Mouse (Mus musculus): ENCODE measurements around the gene Serpinf1. TPM values are rescaled to one million over a fixed set of nuclear protein-coding genes. Genes with fewer than 3 reads are reported as not detected.

Serpinf1 gene
- total and polyA plus RNA-seq, 3 experiments = 0.38 TPM; not detected in 2

- no peak for DNase-seq (ENCODE audit: low spot score)
- Histone ChIP-seq H3K9me3 (replicated peaks) (no peaks in the 10 kb centered on the region), H3K27me3 (ENCODE audit: insufficient read depth, low read length) (peaks cover 6% of the 10 kb centered on the region; the same call in 1 of the 2 replicates), H3K36me3 (replicated peaks) (peaks cover 70% of the 10 kb centered on the region), H3K4me1 (ENCODE audit: insufficient read depth, low read depth, low read length) (peaks cover 4% of the 10 kb centered on the region), H3K4me3 (ENCODE audit: low read depth, low read length) (no peak overlapping the region)
- TF ChIP-seq POLR2AphosphoS5 (IDR thresholded peaks at IDR 0.05; ENCODE audit: insufficient replicate concordance, low read depth, low read length) (no peak), TAL1 (conservative IDR thresholded peaks at IDR 0.05; ENCODE audit: low read depth, low read length) (no peak), CTCF (IDR thresholded peaks at IDR 0.05; ENCODE audit: low read depth, low read length) (no peak), GATA1 (IDR thresholded peaks at IDR 0.05; ENCODE audit: borderline replicate concordance, low read length) (no peak), GATA2 (IDR thresholded peaks at IDR 0.05; ENCODE audit: borderline replicate concordance, low read depth, low read length) (no peak)
- no peak for ATAC-seq (ENCODE audit: extremely low read depth, insufficient number of reproducible peaks, low FRiP score, poor library complexity, severe bottlenecking)
These were observed 19.1 kb upstream of the Serpinf1 start for GRCm38 (mm10) chr11:75441601-75442000.

DNA sequence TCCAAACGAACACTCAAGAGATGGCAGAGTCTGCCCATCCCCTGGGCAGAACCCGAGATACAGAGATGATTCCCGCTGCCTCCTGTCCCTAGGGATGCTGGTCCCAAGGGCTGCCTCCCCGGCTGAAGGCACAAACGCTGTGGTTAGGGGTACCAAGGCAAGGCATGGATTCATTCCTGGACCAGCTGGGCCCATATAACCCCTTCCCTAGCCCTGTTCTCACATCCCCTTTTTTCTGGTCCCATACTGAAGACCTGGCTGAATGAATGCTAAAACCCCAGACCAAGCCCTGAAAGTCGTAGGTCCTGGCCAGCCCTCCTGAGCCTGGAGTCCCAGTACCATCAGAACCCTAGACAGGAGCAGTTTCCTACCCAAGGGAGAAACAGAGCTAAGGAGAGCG is 18.5 kb upstream of the Serpinf1 start:
- no peak overlapping the region for H3K4me3 ChIP-seq (ENCODE audit: low read depth, low read length)
- H3K36me3 ChIP-seq (replicated peaks) = peaks cover 64% of the 10 kb centered on the region
- DNase-seq (ENCODE audit: low spot score) = no peak
- peaks cover 10% of the 10 kb centered on the region; the same call in 1 of the 2 replicates for H3K27me3 ChIP-seq (ENCODE audit: insufficient read depth, low read length)
- no peaks in the 10 kb centered on the region for H3K9me3 ChIP-seq (replicated peaks)
- TF ChIP-seq POLR2AphosphoS5 (IDR thresholded peaks at IDR 0.05; ENCODE audit: insufficient replicate concordance, low read depth, low read length) (no peak), GATA2 (IDR thresholded peaks at IDR 0.05; ENCODE audit: borderline replicate concordance, low read depth, low read length) (no peak), GATA1 (IDR thresholded peaks at IDR 0.05; ENCODE audit: borderline replicate concordance, low read length) (no peak), TAL1 (conservative IDR thresholded peaks at IDR 0.05; ENCODE audit: low read depth, low read length) (no peak), CTCF (IDR thresholded peaks at IDR 0.05; ENCODE audit: low read depth, low read length) (no peak)
- ATAC-seq (ENCODE audit: extremely low read depth, insufficient number of reproducible peaks, low FRiP score, poor library complexity, severe bottlenecking) = no peak
- H3K4me1 ChIP-seq (ENCODE audit: insufficient read depth, low read depth, low read length) = peaks cover 4% of the 10 kb centered on the region

GRCm38 (mm10) chr11:75439951-75440350 is 17.4 kb upstream of the Serpinf1 start:
- peaks cover 53% of the 10 kb centered on the region for H3K36me3 ChIP-seq (replicated peaks)
- H3K4me3 ChIP-seq (ENCODE audit: low read depth, low read length) = no peak overlapping the region
- TF ChIP-seq GATA1 (IDR thresholded peaks at IDR 0.05; ENCODE audit: borderline replicate concordance, low read length) (no peak), GATA2 (IDR thresholded peaks at IDR 0.05; ENCODE audit: borderline replicate concordance, low read depth, low read length) (no peak), TAL1 (conservative IDR thresholded peaks at IDR 0.05; ENCODE audit: low read depth, low read length) (no peak), POLR2AphosphoS5 (IDR thresholded peaks at IDR 0.05; ENCODE audit: insufficient replicate concordance, low read depth, low read length) (no peak), CTCF (IDR thresholded peaks at IDR 0.05; ENCODE audit: low read depth, low read length) (no peak)

DNA sequence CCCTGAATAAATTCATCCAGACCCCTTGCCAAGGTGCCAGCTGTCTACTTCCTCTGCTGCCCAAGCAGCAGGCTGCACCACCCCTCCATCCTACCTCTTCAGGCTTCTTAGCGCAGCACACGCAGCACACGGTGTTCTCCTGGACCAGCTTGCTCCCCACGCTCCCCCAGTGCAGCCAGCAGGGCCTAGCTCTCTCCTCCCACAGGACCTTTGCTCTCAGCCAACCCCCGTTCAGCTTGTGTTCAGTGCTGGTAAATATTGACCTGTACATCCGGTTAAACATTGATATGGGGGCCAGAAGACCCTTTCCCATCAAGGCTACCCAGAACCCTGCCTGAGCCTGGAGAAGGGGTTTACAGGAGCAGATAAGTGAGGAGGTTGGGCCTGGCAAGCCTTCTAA is 16.9 kb upstream of the Serpinf1 start, which contains the start of gene Serpinf2:
TSS of gene Serpinf2 (minus strand) at position 229 of the 400 bp plus-strand sequence.
- DNase-seq (ENCODE audit: low spot score) (no peak), ATAC-seq (ENCODE audit: extremely low read depth, insufficient number of reproducible peaks, low FRiP score, poor library complexity, severe bottlenecking) (no peak)
- H3K9me3 ChIP-seq (replicated peaks) = peaks cover 6% of the 10 kb centered on the region
- H3K27me3 ChIP-seq (ENCODE audit: insufficient read depth, low read length) = peaks cover 14% of the 10 kb centered on the region; the same call in 1 of the 2 replicates
- peaks cover 48% of the 10 kb centered on the region for H3K36me3 ChIP-seq (replicated peaks)
- peaks cover 2% of the 10 kb centered on the region; the same call in 1 of the 2 replicates for H3K4me1 ChIP-seq (ENCODE audit: insufficient read depth, low read depth, low read length)
- TF ChIP-seq CTCF (IDR thresholded peaks at IDR 0.05; ENCODE audit: low read depth, low read length) = no peak
- no peak for TF ChIP-seq TAL1 (conservative IDR thresholded peaks at IDR 0.05; ENCODE audit: low read depth, low read length)
- no peak for TF ChIP-seq GATA2 (IDR thresholded peaks at IDR 0.05; ENCODE audit: borderline replicate concordance, low read depth, low read length)
- no peak for TF ChIP-seq POLR2AphosphoS5 (IDR thresholded peaks at IDR 0.05; ENCODE audit: insufficient replicate concordance, low read depth, low read length)
- TF ChIP-seq GATA1 (IDR thresholded peaks at IDR 0.05; ENCODE audit: borderline replicate concordance, low read length) = no peak
- no peak within 1 kb of the TSS for H3K4me3 ChIP-seq (ENCODE audit: low read depth, low read length)

More at GRCm38 (mm10) chr11:75439951-75440350, 17.4 kb upstream of the Serpinf1 start:
- ATAC-seq (ENCODE audit: extremely low read depth, insufficient number of reproducible peaks, low FRiP score, poor library complexity, severe bottlenecking) (no peak), DNase-seq (ENCODE audit: low spot score) (no peak)
- Histone ChIP-seq H3K27me3 (ENCODE audit: insufficient read depth, low read length) (peaks cover 14% of the 10 kb centered on the region; the same call in 1 of the 2 replicates), H3K4me1 (ENCODE audit: insufficient read depth, low read depth, low read length) (peaks cover 2% of the 10 kb centered on the region; the same call in 1 of the 2 replicates), H3K9me3 (replicated peaks) (peaks cover 2% of the 10 kb centered on the region; the same call in 1 of the 2 replicates)

DNA sequence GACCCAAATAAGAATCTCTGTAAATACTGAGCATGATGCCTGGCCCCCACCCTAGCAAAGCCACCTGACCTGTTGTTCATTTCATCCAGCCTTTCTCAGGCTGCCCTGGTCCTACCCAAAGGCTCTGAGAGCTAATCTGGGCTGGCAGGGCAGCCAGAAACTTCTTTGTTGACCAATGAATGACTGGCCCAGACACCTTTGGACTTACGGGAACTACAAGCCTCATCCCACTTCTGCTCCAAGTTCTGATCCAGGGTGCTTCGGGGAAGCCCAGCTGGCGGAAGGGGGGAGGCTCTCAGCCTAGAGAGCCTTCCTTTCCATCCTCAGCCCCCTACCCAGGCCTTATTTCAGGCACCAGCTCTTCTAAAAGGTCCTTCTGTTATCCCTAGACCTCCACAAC is 16.3 kb upstream of the Serpinf1 start:
- ATAC-seq (ENCODE audit: extremely low read depth, insufficient number of reproducible peaks, low FRiP score, poor library complexity, severe bottlenecking) (no peak), DNase-seq (ENCODE audit: low spot score) (no peak)
- Histone ChIP-seq H3K4me3 (ENCODE audit: low read depth, low read length) (no peak overlapping the region), H3K9me3 (replicated peaks) (peaks cover 9% of the 10 kb centered on the region), H3K27me3 (ENCODE audit: insufficient read depth, low read length) (peaks cover 14% of the 10 kb centered on the region; the same call in 1 of the 2 replicates), H3K4me1 (ENCODE audit: insufficient read depth, low read depth, low read length) (peaks cover 2% of the 10 kb centered on the region; the same call in 1 of the 2 replicates), H3K36me3 (replicated peaks) (peaks cover 42% of the 10 kb centered on the region)
- no peak for TF ChIP-seq TAL1 (conservative IDR thresholded peaks at IDR 0.05; ENCODE audit: low read depth, low read length)
- no peak for TF ChIP-seq GATA2 (IDR thresholded peaks at IDR 0.05; ENCODE audit: borderline replicate concordance, low read depth, low read length)
- TF ChIP-seq POLR2AphosphoS5 (IDR thresholded peaks at IDR 0.05; ENCODE audit: insufficient replicate concordance, low read depth, low read length) = no peak
- TF ChIP-seq GATA1 (IDR thresholded peaks at IDR 0.05; ENCODE audit: borderline replicate concordance, low read length) = no peak
- no peak for TF ChIP-seq CTCF (IDR thresholded peaks at IDR 0.05; ENCODE audit: low read depth, low read length)

- TF ChIP-seq TAL1 (conservative IDR thresholded peaks at IDR 0.05; ENCODE audit: low read depth, low read length) = no peak
- no peak overlapping the region for H3K4me3 ChIP-seq (ENCODE audit: low read depth, low read length)
- H3K36me3 ChIP-seq (replicated peaks) = peaks cover 36% of the 10 kb centered on the region
- ATAC-seq (ENCODE audit: extremely low read depth, insufficient number of reproducible peaks, low FRiP score, poor library complexity, severe bottlenecking) (no peak), DNase-seq (ENCODE audit: low spot score) (no peak)
- H3K4me1 ChIP-seq (ENCODE audit: insufficient read depth, low read depth, low read length) = peaks cover 2% of the 10 kb centered on the region; the same call in 1 of the 2 replicates
- peaks cover 14% of the 10 kb centered on the region; the same call in 1 of the 2 replicates for H3K27me3 ChIP-seq (ENCODE audit: insufficient read depth, low read length)
- peaks cover 9% of the 10 kb centered on the region for H3K9me3 ChIP-seq (replicated peaks)
These were observed 15.7 kb upstream of the Serpinf1 start for GRCm38 (mm10) chr11:75438194-75438593.

Measured in G1E (cell line).